Mouse (Mus musculus) skeletal muscle tissue, adult 2 months (tissue): Measurements from ENCODE around the gene Osbpl8.
"Not testable (repeated sequence)": the region's sequence is repeated elsewhere in the genome, so short reads cannot be mapped to it uniquely, and the experiment has no call there.

ENCODE experiments used
- DNase-seq: peaks from one replicate; pipeline ENCODE4 v3.0.0-alpha.2; 2012; ENCODE audit warnings: low read depth, low spot score

Gene Osbpl8

DNA sequence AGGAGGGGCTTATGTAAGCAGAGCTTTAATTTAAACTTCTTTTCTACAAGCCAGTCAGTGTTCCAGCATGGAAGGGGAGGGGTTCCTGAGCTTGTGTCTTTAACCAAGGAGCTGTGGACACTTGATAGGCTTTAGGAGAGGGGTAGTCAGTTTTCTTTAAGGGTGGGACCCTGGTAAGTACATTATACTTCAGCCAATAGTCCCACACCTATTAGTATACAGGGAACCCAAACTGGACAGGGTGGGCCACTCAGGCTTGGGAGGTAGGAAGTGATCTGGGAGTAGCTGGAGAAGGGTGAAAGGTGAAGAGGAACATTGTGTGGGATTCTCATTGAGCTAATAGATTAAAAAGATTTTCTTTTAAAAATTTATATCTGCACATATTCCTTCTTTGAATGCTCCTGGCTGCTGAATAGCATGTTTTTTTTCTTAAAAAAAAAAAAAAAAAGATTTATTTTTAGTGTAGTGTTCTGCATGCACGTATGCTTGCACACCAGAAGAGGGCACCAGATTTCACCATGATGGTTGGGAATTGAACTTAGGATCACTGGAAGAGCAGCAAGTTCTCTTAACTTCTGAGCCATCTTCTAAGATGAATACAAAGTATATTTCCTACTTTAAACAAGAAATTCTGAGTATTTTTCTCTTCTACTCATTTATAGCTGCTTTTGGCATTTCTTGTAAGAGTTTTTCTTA is 21.2 kb downstream of the Osbpl8 start:
- no peak for DNase-seq

DNA sequence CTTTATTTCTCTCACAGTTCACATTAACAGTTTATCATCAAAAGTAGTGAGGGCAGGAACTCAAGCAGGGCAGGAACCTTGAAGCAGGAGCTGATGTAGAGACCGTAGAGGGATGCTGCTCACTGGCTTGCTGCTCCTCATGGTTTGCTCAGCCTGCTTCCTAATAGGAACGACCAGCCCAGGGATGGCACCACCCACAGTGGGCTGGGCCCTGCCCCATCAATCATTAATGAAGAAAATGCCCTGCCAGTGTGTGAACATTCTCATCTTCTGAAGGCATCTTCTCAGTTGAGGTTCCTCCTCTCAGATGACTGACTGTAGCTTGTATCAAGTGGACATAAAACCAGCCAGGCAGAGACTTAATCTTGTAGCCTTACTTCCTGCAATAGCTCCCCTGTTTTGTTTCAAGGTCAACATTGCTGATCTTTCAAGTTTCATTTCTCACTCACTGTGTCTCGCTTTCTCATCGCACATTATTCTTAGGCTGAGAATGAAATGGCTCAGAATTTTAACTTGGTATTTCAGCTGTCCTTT is 24.5 kb downstream of the Osbpl8 start:
- DNase-seq, result no peak

- no peak for DNase-seq
These were observed 25.7 kb downstream of the Osbpl8 start for GRCm38 (mm10) chr10:111190110-111190795.

DNA sequence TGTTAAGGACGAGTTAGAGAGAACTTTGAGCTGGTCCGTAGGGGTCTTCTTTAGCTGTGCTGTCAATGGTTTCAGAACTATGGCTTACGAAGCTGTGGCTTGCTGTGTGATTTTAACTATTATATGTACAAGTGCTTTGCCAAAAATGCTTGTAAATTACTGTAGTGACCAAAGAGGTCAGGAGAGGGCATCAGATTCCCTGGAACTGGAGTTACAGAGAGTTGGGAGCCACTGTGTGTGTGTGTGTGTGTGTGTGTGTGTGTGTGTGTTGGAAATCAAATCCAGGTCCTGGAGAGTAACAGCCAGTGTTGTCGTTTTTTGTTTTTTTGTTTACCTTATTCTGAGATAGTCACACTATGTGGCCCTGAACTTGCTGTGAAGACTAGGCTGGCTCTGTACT is 29.0 kb downstream of the Osbpl8 start:
- DNase-seq, result no peak

DNA sequence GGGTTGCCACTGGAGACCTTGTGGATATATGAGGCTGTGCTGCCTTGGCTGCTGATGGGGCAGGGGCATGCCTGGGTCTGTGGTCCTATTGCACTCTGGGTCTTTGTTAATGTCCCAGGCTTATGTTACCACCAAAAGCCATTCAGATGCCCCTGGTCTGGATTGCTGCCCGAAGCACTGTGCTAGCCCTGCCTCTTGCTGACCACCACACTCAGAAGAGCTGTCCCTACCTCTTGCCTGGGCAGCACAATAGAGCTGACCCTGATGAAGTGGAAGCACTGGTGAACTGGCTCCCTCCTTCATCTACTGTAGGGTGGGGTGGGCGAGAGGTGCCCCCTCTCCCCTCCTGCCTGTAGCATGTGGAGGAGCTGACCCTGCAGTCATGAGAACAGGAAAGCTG is 31.6 kb downstream of the Osbpl8 start:
- no peak for DNase-seq

DNA sequence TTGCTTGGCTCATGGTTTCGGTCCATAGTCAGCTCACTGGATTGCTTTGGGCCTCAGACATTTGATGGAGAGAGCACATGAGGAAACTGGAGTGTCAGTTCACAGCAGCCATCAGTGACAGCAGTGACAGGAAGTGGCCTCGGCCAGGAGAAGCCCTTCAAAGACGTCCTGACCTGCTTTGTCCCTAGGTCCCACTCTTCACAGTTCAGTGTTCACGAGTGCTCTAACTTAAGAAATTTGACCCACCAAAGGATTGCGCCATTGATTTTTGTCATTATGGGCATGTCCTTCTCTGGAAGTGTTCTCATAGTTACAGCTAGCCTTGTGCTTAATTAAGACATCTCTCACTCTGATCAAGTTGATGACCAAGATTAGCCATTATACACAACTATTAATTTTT is 34.2 kb downstream of the Osbpl8 start:
- DNase-seq, result not testable (repeated sequence)

GRCm38 (mm10) chr10:111201120-111201519 is 36.6 kb downstream of the Osbpl8 start:
- no peak for DNase-seq

DNA sequence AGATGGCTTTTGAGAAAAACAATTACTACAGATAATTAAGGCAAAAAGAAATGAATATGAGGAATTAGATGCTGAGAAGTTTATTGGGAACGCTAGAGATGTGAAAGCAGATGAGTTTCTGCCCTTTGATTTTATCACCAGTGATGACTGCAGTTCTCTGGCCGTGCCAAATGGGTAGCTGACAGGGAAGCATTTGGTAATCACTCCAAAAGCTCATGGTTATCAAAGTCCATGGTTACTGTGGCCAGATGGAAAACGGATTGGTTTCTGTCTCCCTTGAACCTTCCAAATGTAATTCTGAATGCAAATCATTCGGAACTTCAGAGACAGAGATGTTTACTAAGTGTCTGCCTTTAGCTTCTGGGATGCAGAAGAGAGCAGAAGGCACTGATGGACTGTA is 37.1 kb downstream of the Osbpl8 start:
- no peak for DNase-seq

DNA sequence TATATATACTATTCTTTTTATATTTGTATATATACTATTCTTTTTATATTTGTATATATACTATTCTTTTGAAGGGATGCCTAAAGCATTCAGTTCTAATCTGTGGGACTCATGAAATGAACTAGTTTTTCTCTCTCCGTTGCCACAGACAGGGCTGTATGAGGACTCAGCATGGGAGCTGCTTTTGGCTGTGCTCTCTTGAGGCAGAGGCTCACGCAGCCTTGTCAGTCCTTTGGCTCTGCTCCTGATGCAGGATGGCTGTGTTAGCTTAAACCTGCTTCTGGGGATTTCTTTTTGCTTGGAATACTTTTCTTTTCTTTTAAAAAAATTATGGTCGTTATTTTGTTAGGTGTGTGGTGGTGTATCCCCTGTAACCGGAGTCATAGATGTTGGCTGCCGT is 39.5 kb downstream of the Osbpl8 start:
- DNase-seq, result no peak

- DNase-seq, result no peak
These were observed 40.9 kb downstream of the Osbpl8 start for GRCm38 (mm10) chr10:111205421-111205820.

GRCm38 (mm10) chr10:111207386-111207785 is 42.8 kb downstream of the Osbpl8 start:
- no peak for DNase-seq

GRCm38 (mm10) chr10:111214084-111214483 is 49.5 kb downstream of the Osbpl8 start:
- no peak for DNase-seq

DNA sequence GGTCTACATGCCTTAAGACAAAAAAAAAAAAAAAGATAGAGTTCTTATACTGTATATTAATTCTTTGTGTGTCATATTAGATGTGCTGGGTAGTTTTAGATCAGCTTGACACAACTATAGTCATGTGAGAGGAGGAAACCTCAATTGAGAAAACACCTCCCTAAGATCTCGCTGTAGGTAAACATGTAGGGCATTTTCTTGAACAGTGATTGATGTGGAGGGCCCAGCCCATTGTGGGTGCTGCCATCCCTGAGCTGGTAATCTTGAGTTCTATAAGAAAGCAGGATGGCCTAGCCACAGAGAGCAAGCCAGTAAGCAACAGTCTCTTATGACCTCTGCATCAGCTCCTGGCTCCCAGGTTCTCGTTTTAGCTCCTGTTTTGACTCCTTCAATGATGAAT is 50.1 kb downstream of the Osbpl8 start:
- no peak for DNase-seq

DNA sequence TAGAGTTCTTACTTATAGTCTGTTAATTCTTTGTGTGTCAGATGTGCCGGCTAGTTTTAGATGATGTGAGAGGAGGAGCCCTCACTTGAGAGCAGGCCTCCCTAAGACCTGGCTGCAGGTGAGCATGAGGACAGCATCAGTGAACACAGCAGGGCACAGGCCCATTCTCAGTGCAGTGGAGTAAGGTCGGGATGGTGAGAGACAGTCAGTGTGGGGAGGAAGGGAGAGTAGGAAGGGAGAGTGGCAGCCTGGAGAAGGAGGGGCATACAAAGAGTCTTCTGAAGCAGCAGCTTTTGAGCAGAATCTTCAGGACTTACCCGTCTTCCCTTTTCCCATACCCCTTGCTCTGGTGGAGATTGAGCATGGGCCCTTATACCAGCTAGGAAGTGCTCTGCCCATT is 51.0 kb downstream of the Osbpl8 start:
- no peak for DNase-seq

DNA sequence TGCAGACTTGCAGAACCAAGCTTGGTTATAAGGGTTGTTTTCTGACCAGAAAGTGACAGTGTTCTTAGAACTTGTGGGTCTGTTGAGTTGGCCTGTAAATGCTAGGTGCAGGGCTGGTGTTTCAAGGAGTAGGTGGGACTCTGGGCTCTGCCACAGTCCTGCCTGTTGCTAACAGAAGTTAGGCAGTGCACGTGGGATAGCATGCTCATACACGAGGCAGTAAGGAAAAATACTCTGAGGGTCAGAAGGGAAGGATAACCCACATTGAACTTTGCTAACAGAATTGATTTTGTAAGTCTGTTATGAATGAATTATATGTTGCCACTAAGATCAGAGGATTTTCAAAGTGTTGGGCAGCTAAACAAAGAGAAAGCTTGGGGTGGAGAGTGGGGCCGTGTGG is 51.6 kb downstream of the Osbpl8 start:
- DNase-seq, result no peak

DNA sequence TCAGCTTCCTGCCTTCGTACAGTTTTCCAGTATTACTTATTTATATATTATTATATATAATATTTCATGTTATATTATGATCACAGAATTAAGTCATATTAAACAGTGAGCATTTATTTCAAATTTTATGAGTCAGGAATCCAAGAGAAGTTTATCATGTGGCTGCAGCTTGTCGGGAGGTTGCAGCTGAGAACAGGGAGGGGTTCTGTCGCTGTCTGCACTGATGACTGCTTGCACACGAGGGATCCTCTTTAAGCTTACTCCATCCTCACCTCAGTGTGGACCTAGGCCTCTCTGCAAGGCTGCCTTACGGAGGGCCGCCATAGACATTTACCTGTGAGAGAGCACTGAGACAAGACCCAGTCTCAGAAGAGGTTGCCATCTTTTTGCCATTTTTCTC is 58.0 kb downstream of the Osbpl8 start:
- DNase-seq, result no peak

GRCm38 (mm10) chr10:111223218-111223830 is 58.8 kb downstream of the Osbpl8 start:
- no peak for DNase-seq

DNA sequence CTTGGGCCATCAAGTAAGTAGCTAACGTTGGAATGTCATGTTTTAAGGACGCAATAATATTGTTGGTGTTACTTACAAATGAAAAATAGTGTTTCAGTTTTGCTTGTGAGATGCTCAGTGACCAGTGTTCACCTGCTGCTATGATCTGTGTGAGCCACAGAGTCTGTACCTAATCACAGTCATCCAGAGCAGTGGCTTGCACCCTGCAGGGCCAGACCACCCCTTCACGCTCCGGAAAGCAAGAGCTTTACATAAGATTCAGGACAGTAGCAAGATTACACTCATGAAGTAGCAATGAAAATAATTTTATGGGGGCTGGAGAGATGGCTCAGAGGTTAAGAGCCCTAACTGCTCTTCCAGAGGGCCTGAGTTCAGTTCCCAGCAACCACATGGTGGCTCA is 60.1 kb downstream of the Osbpl8 start:
- no peak for DNase-seq

DNA sequence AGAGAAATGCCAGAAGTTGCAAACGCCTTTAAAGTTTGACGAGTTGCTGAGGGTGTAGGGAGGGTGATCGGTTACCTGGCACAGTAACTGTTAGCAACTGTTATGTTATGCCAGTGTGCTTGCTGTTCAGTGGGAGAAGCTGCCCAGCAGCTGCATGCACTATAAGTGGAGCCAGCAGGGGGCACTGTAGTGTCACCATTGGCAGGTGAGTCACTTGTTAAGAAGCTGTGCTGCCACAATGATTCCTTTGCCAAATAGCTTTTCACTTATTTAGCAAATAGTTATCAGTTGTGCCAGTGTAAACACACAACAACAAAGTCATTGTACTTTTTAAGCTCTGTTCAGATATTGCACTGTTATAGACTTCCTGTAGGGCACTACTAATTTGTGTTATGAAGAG is 62.0 kb downstream of the Osbpl8 start:
- peak; percentile 81 for DNase-seq

GRCm38 (mm10) chr10:111232237-111232636 is 67.7 kb downstream of the Osbpl8 start:
- not testable (repeated sequence) for DNase-seq

DNA sequence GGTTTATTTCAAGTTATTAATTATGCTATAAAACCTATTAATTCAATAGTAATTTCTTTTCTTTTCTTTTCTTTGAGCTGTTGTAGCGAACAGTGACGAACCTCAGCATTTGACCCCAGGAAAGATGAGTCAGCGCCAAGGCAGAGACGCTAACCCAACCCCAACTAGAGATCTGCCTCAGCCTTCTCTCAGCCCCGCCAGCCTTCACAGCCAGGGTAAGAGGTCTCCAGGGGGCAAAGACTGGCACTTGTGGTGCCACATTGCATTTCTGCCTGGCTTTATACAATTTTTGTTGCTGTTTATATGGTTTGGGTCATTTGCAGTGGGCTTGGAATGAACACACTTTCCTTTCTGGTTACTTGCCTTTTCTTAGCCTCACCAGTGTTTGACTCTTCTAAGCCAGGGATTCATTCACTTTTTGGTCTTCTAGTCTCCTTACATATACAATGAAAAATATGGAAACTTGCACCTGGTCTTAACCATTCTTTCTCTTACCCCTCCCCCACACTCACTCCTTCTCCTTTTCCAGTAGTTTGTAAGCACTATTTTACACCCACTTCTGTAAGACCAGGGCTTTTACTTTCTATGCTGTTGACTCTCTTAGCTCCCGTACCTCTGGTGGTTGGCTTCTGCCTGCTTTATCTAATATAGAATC is 69.1 kb downstream of the Osbpl8 start:
- no peak for DNase-seq
